Mouse (Mus musculus) testis, adult 2 months (tissue): ENCODE results near the gene Slc39a1.

Source experiments
- CTCF ChIP-seq: fragments of 200-500 bp; IDR thresholded peaks from 2 replicates; pipeline ENCODE4 v1.5.1; 2012; ENCODE audit warnings: low read depth, mild to moderate bottlenecking, inconsistent platforms, low read length, moderate library complexity; ENCODE audit not compliant: control insufficient read depth, insufficient read depth, insufficient replicate concordance
- POLR2A ChIP-seq: fragments of 200-500 bp; IDR thresholded peaks from 2 replicates; pipeline ENCODE4 v1.6.1; 2012; ENCODE audit warnings: low read depth, mild to moderate bottlenecking, inconsistent platforms, low read length, moderate library complexity; ENCODE audit not compliant: control insufficient read depth

- TF ChIP-seq POLR2A (no peak), CTCF (no peak)
Observed at GRCm38 (mm10) chr3:90280708-90281107, 32.7 kb downstream of the Slc39a1 start.
